Mouse (Mus musculus) liver, postnatal 0 days (tissue): ENCODE data around the gene Pde4d. TPM values are rescaled to one million over a fixed set of nuclear protein-coding genes. Genes with fewer than 3 reads are reported as not detected.

Experiments
- ATAC-seq: fragments of 200-750 bp; cut with Nextera tagmentation; 2 replicates; pipeline ENCODE4 v1.8.0; 2017; ENCODE audit warnings: mild to moderate bottlenecking, moderate library complexity
- DNase-seq: peaks from one replicate; pipeline ENCODE4 v3.0.0-alpha.2; 2016
- H3K27ac ChIP-seq: fragments of 300-500 bp; sonication (generic); 2 replicates; pipeline ENCODE4 v1.5.1; 2014; ENCODE audit warnings: antibody characterized with exemption, moderate library complexity, mild to moderate bottlenecking, low read depth
- H3K27me3 ChIP-seq: fragments of 300-500 bp; sonication (generic); 2 replicates; pipeline ENCODE4 v1.6.1; 2014; ENCODE audit warnings: low read length, control low read depth, mixed read lengths; ENCODE audit not compliant: insufficient read depth
- H3K36me3 ChIP-seq: fragments of 300-500 bp; sonication (generic); replicated peaks from 2 replicates; pipeline ENCODE4 v1.6.1; 2014; ENCODE audit warnings: mild to moderate bottlenecking, control low read depth, low read length, moderate library complexity, mixed read lengths; ENCODE audit not compliant: insufficient read depth
- H3K4me1 ChIP-seq: fragments of 300-500 bp; sonication (generic); 2 replicates; pipeline ENCODE4 v1.6.1; 2014; ENCODE audit warnings: antibody characterized with exemption, mild to moderate bottlenecking, control low read depth; ENCODE audit not compliant: insufficient read depth
- H3K4me2 ChIP-seq: fragments of 300-500 bp; sonication (generic); 2 replicates; pipeline ENCODE4 v1.6.1; 2014; ENCODE audit warnings: low read depth, mild to moderate bottlenecking, low read length, moderate library complexity, mixed read lengths
- H3K4me3 ChIP-seq: fragments of 300-500 bp; sonication (generic); 2 replicates; pipeline ENCODE4 v1.5.1; 2014; ENCODE audit warnings: low read depth, low read length
- H3K9ac ChIP-seq: fragments of 300-500 bp; sonication (generic); replicated peaks from 2 replicates; pipeline ENCODE4 v1.6.1; 2014; ENCODE audit warnings: mild to moderate bottlenecking, moderate library complexity
- H3K9me3 ChIP-seq: fragments of 300-500 bp; sonication (generic); 2 replicates; pipeline ENCODE4 v1.6.1; 2016; ENCODE audit warnings: mild to moderate bottlenecking, control low read depth, low read length, mixed read lengths
- CTCF ChIP-seq: sonication (generic); IDR thresholded peaks from 2 replicates; pipeline ENCODE4 v1.5.1; 2016; ENCODE audit warnings: antibody characterized with exemption, low read depth
- EP300 ChIP-seq: IDR thresholded peaks from 2 replicates; pipeline ENCODE4 v1.6.1; 2016; ENCODE audit warnings: antibody characterized with exemption, low read depth, mild to moderate bottlenecking
- WGBS: fragments of 180-500 bp; shearing (Covaris S2); extraction: QIAGEN DNeasy Blood & Tissue Kit; methylation state at CpG from one replicate; pipeline ENCODE4 v1.1.7; 2014; ENCODE audit not compliant: insufficient replicate concordance; 5-methylcytosine and 5-hydroxymethylcytosine counted together
- polyA plus RNA-seq: library from polyadenylated mRNA; unstranded; fragments of >200 nt; fragmentation: Nextera tagmentation; extraction: Ambion mirVana; gene quantifications from 2 replicates; pipeline ENCODE4 v1.2.1, GENCODE M21; 2015

Gene Pde4d
- polyA plus RNA-seq, 1 experiment from 2014 or later, result 6.1 TPM

- no peak overlapping the region for H3K9ac ChIP-seq
- no peaks in the 10 kb centered on the region for H3K9me3 ChIP-seq
- no peaks in the 10 kb centered on the region for H3K36me3 ChIP-seq
- H3K4me1 ChIP-seq, result peaks cover 4% of the 10 kb centered on the region; the same call in 1 of the 2 replicates
- H3K4me3 ChIP-seq, result no peak overlapping the region
- H3K27me3 ChIP-seq, result no peaks in the 10 kb centered on the region
- ATAC-seq (no peak), DNase-seq (no peak)
- no peak for TF ChIP-seq EP300
- TF ChIP-seq CTCF, result no peak
- 69% methylated on average over 4 of the region's 4 CpGs for WGBS
- H3K27ac ChIP-seq, result no peak overlapping the region
- H3K4me2 ChIP-seq, result no peak overlapping the region
Observed at GRCm38 (mm10) chr13:109560261-109560660, 1110.5 kb downstream of the Pde4d start.

GRCm38 (mm10) chr13:109568638-109569468, 1119.1 kb downstream of the Pde4d start:
- H3K9ac ChIP-seq, result no peak overlapping the region
- no peaks in the 10 kb centered on the region for H3K4me1 ChIP-seq
- H3K27me3 ChIP-seq, result no peaks in the 10 kb centered on the region
- no peaks in the 10 kb centered on the region for H3K9me3 ChIP-seq
- H3K4me3 ChIP-seq, result no peak overlapping the region
- 86% methylated on average over 20 of the region's 20 CpGs for WGBS
- H3K4me2 ChIP-seq, result no peak overlapping the region
- no peak for TF ChIP-seq CTCF
- no peak for TF ChIP-seq EP300
- ATAC-seq (no peak), DNase-seq (no peak)
- no peak overlapping the region for H3K27ac ChIP-seq
- H3K36me3 ChIP-seq, result no peaks in the 10 kb centered on the region

- TF ChIP-seq EP300, result no peak
- TF ChIP-seq CTCF, result no peak
- Histone ChIP-seq H3K36me3 (no peaks in the 10 kb centered on the region), H3K4me2 (no peak overlapping the region), H3K4me1 (no peaks in the 10 kb centered on the region), H3K9me3 (no peaks in the 10 kb centered on the region), H3K27me3 (no peaks in the 10 kb centered on the region), H3K27ac (no peak overlapping the region), H3K4me3 (no peak overlapping the region), H3K9ac (no peak overlapping the region)
- 77% methylated on average over 5 of the region's 5 CpGs for WGBS
- no peak for DNase-seq
- no peak for ATAC-seq
Observed at GRCm38 (mm10) chr13:109569491-109569890, 1119.7 kb downstream of the Pde4d start.

GRCm38 (mm10) chr13:109576725-109577124, 1127.0 kb downstream of the Pde4d start:
- ATAC-seq (no peak), DNase-seq (no peak)
- WGBS, result 60% methylated on average over 1 of the region's 1 CpGs
- no peaks in the 10 kb centered on the region for H3K4me1 ChIP-seq
- no peaks in the 10 kb centered on the region for H3K27me3 ChIP-seq
- H3K9me3 ChIP-seq, result no peaks in the 10 kb centered on the region
- H3K4me2 ChIP-seq, result no peak overlapping the region
- TF ChIP-seq EP300, result no peak
- no peak for TF ChIP-seq CTCF
- H3K27ac ChIP-seq, result no peak overlapping the region
- no peak overlapping the region for H3K4me3 ChIP-seq
- no peak overlapping the region for H3K9ac ChIP-seq
- no peaks in the 10 kb centered on the region for H3K36me3 ChIP-seq

GRCm38 (mm10) chr13:109577454-109577853, 1127.7 kb downstream of the Pde4d start:
- Histone ChIP-seq H3K9me3 (no peaks in the 10 kb centered on the region), H3K4me1 (no peaks in the 10 kb centered on the region), H3K4me3 (no peak overlapping the region), H3K9ac (no peak overlapping the region), H3K27me3 (no peaks in the 10 kb centered on the region), H3K27ac (no peak overlapping the region), H3K36me3 (no peaks in the 10 kb centered on the region), H3K4me2 (no peak overlapping the region)
- 71% methylated on average over 5 of the region's 5 CpGs for WGBS
- DNase-seq (no peak), ATAC-seq (no peak)
- TF ChIP-seq CTCF (no peak), EP300 (no peak)

GRCm38 (mm10) chr13:109577901-109578300, 1128.2 kb downstream of the Pde4d start:
- no peak for DNase-seq
- Histone ChIP-seq H3K9me3 (no peaks in the 10 kb centered on the region), H3K4me1 (no peaks in the 10 kb centered on the region), H3K36me3 (no peaks in the 10 kb centered on the region), H3K27ac (0 out of 2 replicates have a peak overlapping the region, but pooled peaks have one; percentile 29), H3K9ac (no peak overlapping the region), H3K27me3 (no peaks in the 10 kb centered on the region), H3K4me2 (no peak overlapping the region), H3K4me3 (no peak overlapping the region)
- TF ChIP-seq CTCF (no peak), EP300 (no peak)
- ATAC-seq, result no peak
- 73% methylated on average over 4 of the region's 4 CpGs for WGBS
